Mouse (Mus musculus): ENCODE results near the gene Aifm3.

DNA sequence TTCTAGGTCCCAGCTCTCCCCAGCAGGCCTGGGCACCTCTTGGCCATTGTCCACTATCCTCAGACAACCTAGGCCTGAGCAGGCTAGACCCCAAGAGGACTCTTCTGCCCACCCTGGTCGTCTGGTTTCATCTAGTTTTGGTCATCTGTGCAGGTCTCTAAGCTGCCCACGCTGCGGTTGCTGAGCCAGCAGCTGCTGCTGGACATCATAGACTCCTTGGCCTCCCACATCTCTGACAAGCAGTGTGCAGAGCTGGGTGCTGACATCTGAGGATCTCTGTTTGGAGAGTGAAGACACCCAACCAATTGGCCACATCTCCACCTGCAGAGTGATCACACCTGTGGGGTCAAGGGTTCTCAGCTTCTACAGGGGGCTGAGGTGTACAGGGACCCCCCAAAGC lies 36.1 kb downstream of the Aifm3 start:
- TF ChIP-seq CTCF (IDR thresholded peaks at IDR 0.05; ENCODE audit: low read depth, low read length) (no peak), POLR2AphosphoS5 (IDR thresholded peaks at IDR 0.05; ENCODE audit: insufficient replicate concordance, low read depth, low read length) (no peak), GATA1 (IDR thresholded peaks at IDR 0.05; ENCODE audit: borderline replicate concordance, low read length) (no peak)

Measured in G1E (cell line).